Mouse (Mus musculus) heart, postnatal 0 days (tissue): ENCODE data around the gene Aarsd1.

ENCODE experiments used
- CTCF ChIP-seq: IDR thresholded peaks from 2 replicates; pipeline ENCODE4 v1.5.1; 2016; ENCODE audit warnings: antibody characterized with exemption, control low read depth, low read depth
- EP300 ChIP-seq: IDR thresholded peaks from 2 replicates; pipeline ENCODE4 v1.6.1; 2016; ENCODE audit warnings: antibody characterized with exemption, low read depth

DNA sequence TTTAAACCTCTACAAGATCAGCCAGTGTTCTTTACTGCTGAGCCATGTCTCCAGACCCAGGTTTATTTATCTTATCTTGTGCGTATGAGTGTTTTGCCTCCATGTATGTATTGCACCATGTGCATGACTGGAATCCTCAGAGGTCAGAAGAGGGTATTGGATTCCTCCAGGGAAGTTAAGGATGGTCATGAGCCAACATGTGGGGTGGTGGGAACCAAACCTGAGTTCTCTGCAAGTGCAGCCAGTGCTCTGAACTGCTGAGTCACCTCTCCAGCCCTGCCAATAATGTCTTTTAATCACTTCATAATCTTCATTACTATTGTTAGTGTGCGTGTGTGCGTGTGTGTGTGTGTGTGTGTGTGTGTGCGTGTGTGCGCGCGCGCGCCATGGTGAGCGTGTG lies 34.1 kb upstream of the Aarsd1 start:
- TF ChIP-seq CTCF (no peak), EP300 (no peak)
